Mouse (Mus musculus) c-Kit-negative CD71-positive TER-119-positive erythroid progenitor cells, embryonic 14.5 days (primary cell): ENCODE results near the gene Cir1.

Experiments
- DNase-seq: peaks from one replicate; pipeline ENCODE4 v3.0.0-alpha.2; 2013; ENCODE audit warnings: low read depth, low spot score

The Cir1 gene

GRCm38 (mm10) chr2:73302722-73303121 lies 9.8 kb downstream of the Cir1 start:
- DNase-seq = no peak

GRCm38 (mm10) chr2:73301979-73302378 lies 10.5 kb downstream of the Cir1 start:
- no peak for DNase-seq

DNA sequence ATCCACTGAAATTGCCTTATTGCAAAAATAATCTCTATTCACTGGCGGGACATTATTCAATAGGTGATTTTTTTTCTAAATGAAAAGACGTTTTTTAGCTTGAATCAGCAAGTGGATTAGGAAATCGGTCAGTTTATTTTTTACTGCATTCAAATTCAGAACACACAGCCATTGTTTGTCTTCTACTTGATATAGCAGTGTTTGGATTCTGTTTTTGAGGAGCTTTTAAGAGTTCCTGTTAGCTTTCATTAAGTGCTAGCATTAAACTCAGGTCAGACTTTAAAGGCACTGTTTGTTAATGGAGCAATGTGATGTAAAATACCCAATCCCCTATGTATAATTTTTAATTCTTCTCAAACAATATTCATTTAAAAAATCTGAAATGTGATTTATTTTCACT lies 13.7 kb downstream of the Cir1 start:
- no peak for DNase-seq

GRCm38 (mm10) chr2:73298154-73298553 lies 14.3 kb downstream of the Cir1 start:
- DNase-seq = no peak

DNA sequence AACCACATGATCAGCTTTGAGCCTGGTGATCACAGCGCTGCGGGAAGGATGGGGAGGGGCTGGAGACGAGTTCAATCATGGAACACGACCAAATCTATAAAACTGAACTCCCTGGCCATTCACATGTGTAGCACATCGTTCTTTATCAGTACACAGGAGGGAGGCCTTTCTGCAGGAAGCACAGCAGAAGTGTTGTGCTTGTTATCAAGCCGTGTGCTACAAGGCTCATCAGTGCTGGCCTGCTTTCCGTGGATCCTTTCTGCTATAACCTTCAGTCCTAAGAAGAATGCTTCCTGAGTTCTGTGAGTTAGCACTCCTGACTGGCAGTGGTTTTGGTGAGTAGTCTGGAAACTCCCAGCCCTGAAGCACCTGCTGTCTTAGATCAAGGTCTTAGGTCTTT lies 17.5 kb downstream of the Cir1 start:
- DNase-seq = no peak

- DNase-seq = no peak
These were observed 21.4 kb downstream of the Cir1 start for GRCm38 (mm10) chr2:73291130-73291529.

GRCm38 (mm10) chr2:73285630-73286029 lies 26.9 kb downstream of the Cir1 start:
- no peak for DNase-seq

DNA sequence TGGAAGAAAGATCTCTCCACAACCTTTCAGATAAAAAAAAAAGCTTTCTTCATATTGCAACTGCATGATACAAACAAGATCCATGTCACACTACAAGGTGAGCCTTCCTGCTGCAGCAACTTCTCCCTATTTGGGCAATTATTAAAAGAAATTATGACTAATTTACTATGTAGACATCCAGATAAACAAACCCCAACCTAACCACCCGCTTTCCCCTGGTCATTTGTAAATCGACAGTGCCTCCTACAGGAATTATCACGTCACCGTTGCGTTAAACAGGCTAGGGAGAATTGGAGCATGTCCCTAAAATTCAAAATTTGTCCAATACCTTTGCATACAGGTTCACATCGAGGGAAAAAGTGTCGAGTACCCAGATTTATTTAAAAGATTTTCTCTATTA lies 30.8 kb downstream of the Cir1 start:
- DNase-seq = no peak

DNA sequence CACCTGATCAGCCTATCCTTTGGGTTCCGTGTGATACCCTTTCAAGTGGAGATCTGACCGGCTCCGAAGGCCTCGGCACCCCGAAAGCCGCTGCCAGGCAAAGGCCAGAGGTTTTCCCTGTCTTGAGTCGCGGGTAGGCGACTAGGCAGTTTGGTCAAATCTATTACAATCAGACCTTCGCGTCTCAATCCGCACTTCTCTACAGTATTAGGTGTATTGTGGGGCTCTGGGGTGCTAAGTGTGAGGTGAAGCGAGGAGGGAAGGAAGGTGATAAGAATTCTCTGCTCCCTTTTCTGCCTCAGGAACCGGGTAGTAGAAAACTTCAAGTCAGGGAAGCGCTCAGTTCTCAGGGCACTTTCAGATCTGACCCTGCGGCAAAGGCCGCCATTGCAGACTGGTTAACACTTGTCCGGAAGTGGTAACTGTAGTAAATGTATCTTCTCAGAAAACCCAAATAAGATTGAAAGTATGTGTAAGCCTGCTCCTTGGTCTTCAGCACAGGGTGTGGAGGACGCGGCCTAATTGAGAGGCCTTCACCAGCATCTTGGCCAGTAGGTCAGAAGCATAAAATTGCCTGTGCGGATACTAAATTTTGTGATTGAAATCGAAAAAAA lies 31.3 kb downstream of the Cir1 start:
- DNase-seq = no peak

DNA sequence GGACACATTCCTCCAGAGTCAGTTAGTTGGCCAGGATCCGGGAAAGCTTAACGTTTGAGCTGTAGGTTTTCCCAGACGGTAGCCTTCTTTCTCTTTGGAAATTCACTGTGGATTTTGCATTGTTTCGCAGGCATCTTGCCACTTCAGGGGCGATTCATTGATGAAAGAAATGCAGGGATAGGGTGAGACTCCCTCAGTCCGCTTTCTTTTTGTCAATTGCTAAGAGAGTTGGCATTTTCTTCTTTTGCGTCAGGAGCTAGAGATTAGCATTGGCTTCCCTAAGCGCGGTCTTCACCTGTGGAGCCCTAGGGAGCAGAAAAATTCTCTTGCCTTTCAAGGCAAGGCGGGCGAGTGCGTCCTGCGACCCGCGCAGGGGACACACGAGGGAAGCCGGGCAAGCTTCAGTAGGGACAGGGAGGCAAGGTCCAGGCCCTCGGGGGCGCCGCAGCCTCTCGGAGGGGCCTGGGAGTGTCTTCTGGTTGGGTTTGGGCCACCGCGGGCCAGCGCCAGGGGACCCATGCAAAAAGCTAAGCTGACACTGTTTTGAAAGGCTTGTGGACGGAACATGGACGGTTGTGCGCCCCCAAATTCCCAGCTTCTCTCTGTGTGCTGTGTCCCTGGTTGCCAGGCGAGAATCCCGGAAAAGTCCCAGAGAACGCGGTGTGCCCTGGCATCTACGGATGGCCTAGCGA lies 32.0 kb downstream of the Cir1 start:
- DNase-seq = no peak

DNA sequence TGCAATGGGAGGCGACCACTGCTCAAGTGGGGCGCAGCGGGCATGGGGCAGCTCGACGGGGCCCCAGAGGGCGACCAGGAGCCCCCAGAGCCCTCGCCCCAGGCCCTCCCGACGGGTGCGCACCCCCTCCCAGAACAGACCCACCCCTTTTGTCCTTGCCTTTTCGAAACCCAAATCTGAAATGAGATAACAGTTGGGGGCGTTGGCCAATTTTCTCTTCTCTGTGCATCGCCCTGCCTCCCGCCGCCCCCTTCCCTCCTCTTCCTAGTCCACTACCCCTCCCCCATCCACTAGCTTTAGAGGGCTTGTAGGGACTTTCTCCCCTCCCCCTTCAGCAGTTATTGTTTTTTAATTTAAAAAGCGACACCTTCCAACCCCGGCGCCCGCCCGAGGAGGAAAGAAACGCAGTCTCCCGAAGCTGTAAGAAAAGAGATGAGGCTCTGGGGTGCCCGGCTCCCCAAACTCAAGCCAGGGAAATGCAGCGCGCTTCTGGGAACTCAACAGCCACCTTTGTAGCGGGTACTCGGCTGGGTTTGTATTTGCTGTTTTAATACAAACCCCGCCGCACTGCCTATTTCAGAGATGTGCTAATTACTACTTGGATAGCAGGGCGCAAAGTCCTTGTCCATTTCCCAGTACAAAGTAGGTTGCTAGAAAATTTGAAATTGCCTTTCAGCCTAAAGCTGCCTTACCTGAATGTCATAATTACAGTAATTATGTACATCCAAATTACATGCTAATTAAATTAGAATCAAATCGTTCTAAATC lies 33.0 kb downstream of the Cir1 start:
- no peak for DNase-seq

DNA sequence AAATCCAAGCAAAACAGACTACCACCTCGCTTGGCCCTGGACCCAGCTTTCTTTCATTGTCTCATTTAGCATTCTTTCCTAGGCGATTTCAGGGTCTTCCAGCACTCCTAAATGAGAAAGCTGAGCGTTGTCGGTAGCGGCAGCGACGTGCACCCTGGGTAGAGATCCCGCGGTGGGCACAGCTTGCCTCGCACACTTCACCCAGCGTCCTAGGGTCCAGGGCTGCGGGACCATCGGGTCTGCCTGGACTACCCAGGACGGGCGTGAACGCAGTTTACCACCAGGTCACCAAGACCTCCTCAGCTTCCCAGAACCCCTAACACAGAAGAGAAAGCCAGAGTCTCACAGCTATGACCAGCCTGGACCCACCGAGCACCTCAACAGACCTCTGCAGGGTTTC lies 33.6 kb downstream of the Cir1 start:
- DNase-seq = no peak

- peak; percentile 58 for DNase-seq
These were observed 34.2 kb downstream of the Cir1 start for GRCm38 (mm10) chr2:73278131-73278854.

DNA sequence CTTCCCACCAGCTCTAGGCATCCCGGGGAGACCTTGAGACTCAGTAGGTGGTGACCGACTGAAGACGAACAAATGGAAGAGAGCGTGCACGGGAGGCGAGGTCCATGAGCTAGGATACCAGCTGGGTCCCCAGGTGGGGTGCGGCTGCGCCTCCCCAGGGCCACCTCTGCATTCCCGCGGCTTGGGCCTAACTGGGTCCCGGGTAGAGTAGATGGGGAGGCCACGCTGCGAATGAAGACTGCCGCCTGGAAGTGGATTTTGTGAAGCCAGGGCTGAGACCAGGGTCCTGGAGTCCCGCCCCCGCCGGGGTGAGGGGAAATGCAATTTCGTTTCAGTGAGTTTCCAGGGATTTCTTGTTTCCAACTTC lies 34.8 kb downstream of the Cir1 start:
- DNase-seq = no peak

DNA sequence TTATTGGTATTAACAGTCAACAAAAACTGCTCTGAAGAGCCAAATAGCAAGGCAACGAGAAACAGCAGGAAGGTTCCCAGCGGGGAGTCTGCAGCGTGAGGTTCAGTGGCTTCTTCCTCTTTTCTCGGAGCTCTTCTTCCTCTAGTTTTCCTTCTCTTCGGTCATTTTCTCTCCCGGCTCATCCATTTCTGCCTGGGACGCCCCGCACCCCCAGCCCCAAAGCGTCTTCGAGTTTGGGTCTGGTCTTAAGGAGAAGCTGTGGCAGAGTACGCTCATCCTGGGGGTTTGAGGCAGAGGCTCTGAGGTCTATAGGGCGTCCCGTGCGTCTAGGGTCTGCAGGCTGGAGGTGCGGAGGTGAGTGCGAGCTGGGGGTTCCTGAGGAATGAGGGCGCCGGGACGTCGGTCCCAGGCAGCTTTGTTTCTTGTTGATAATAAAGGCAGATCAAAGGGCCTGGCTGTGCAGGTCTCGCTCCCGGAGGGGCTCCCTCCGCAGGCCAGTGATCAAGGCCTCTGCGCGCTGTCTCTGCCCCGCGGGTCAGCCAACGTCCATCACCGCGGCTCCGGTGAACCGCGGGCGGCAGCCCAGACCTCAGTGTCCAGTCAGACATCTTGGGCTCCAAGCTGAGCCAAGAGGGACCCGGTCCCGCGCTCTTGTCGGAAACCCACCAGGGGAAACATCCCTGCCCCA lies 35.3 kb downstream of the Cir1 start:
- DNase-seq = no peak

DNA sequence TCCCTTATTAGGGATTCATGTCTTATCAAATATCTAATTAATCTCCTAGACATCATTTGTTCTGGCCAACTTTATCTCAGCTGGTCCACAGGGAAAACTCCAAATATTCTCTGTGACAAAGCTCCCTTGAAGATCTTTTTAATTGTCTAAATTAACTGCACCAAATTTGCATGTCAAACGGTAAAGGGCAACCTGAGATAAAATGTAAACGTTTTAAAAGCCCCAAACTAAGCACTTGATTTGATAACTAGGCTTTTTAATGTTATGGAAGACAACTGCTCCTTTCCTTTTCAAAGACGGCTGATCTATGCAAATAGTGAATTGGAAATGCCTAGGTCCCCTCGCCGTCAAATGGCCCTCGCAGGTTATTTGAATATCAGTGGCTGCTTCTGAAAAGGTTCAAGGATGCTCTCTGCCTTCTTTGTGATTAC lies 36.3 kb downstream of the Cir1 start:
- DNase-seq = no peak

DNA sequence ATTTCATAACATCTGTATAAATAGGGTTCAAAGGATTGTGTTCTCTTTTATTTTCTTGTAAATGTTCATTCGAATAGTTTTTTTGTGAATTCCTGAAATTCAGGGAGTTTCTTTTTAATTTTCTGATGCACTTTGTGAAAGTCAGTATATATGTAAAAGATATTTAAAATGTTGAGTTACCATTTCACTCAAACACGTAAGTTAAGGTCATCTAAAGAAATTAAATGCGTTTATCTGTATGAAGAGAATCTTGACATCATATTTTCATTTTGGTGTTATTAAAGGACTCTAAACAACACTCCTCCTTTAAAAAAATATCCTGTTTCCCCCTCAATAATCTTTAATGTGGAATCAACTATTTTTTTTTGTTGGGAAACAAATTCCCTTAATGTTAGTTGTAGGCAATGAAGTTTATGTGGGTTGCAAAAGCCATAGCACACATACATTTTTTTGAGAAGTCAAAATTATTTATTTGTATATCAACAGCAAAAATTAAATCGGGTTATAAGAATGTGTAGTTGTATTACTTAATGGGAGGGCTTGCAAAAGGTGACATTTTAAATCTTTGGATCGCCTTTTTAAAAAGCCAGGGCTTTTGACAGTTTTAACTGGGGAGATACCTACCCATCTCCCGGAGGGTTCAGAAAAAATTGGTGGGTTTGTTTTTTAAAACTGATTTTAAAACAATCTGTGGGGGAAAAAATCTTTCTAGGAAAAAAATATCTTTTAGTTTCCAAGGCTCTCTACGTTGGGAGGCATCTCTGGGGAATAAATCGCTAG lies 37.0 kb downstream of the Cir1 start:
- DNase-seq = no peak

DNA sequence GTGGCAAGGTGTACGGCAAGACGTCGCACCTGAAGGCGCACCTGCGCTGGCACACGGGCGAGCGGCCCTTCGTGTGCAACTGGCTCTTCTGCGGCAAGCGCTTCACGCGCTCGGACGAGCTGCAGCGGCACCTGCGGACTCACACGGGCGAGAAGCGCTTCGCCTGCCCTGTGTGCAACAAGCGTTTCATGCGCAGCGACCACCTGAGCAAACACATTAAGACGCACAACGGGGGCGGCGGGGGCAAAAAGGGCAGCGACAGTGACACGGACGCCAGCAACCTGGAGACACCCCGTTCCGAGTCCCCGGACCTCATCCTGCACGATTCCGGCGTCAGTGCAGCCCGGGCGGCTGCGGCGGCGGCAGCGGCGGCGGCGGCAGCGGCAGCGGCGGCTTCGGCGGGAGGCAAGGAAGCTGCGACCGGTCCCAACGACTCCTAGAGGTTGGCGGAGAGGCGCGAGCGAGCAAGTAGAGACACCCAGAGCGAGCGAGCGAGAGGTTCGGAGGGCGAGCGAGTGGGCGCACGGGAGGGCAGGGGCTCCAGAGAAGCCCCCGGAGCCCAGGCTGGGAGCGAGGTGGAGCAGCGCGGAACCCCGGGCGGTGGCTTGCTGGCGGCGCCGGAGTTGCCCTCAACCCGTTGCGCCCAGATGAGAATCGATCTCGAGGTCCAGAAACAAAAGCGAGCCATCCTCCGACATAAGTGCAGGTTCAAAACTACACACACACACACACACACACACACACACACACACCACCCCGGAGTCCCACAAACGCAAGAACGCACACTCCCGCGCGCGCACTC lies 38.2 kb downstream of the Cir1 start:
- DNase-seq = no peak

GRCm38 (mm10) chr2:73273249-73274118 lies 39.0 kb downstream of the Cir1 start:
- no peak for DNase-seq
